Mouse (Mus musculus) limb, embryonic 12.5 days (tissue): ENCODE measurements around the gene Adcy9. TPM values are rescaled to one million over a fixed set of nuclear protein-coding genes. Genes with fewer than 3 reads are reported as not detected.

ENCODE experiments used
- ATAC-seq: fragments of 200-750 bp; cut with Nextera tagmentation; 2 replicates; pipeline ENCODE4 v1.8.0; 2017; ENCODE audit warnings: low read depth, moderate TSS enrichment; ENCODE audit not compliant: insufficient number of reproducible peaks, insufficient read depth, low FRiP score, low TSS enrichment
- H3K27ac ChIP-seq: fragments of 300-500 bp; sonication (generic); 2 replicates; pipeline ENCODE4 v1.5.1; 2016; ENCODE audit warnings: mild to moderate bottlenecking, moderate library complexity
- H3K27me3 ChIP-seq: fragments of 300-500 bp; sonication (generic); 2 replicates; pipeline ENCODE4 v1.6.1; 2016; ENCODE audit warnings: mild to moderate bottlenecking, moderate library complexity
- H3K36me3 ChIP-seq: fragments of 300-500 bp; sonication (generic); 2 replicates; pipeline ENCODE4 v1.6.1; 2016; ENCODE audit warnings: mild to moderate bottlenecking, moderate library complexity
- H3K4me1 ChIP-seq: fragments of 300-500 bp; sonication (generic); replicated peaks from 2 replicates; pipeline ENCODE4 v1.6.1; 2016
- H3K4me2 ChIP-seq: fragments of 300-500 bp; sonication (generic); 2 replicates; pipeline ENCODE4 v1.6.1; 2016; ENCODE audit warnings: mild to moderate bottlenecking, moderate library complexity
- H3K4me3 ChIP-seq: fragments of 300-500 bp; sonication (generic); replicated peaks from 2 replicates; pipeline ENCODE4 v1.5.1; 2016; ENCODE audit warnings: mild to moderate bottlenecking
- H3K9ac ChIP-seq: fragments of 300-500 bp; sonication (generic); replicated peaks from 2 replicates; pipeline ENCODE4 v1.6.1; 2016; ENCODE audit warnings: mild to moderate bottlenecking, moderate library complexity
- H3K9me3 ChIP-seq: fragments of 300-500 bp; sonication (generic); 2 replicates; pipeline ENCODE4 v1.6.1; 2016; ENCODE audit warnings: mild to moderate bottlenecking, moderate library complexity
- WGBS: fragments of 180-500 bp; shearing (Covaris S2); methylation state at CpG from one replicate; pipeline ENCODE4 v1.1.7; 2016; 5-methylcytosine and 5-hydroxymethylcytosine counted together
- polyA plus RNA-seq: library from polyadenylated mRNA; unstranded; fragments of >200 nt; fragmentation: Nextera tagmentation; extraction: Ambion mirVana; gene quantifications from 2 replicates; pipeline ENCODE4 v1.2.1, GENCODE M21; 2016

Adcy9 gene
- polyA plus RNA-seq, 1 experiment from 2014 or later, result 1.6 TPM

DNA sequence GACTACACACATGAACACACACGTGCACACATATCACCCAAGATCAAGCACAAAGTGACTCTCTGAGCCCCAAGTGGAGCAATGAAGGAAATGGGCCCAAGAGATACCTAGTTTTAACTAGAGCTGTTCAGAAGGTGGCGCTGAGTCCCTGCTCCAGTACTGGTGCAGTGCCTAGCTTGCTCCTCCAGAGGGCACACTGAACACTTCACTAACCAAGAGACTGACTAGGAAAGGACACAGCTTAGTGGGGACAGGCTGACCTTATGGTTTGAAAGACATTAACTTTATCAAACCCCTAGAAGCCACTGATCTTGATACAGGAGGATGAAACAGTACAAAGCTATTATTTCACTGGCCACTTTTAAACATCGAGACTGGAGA lies 104.2 kb downstream of the Adcy9 start:
- ATAC-seq, result no peak; the same call in 1 of the 2 replicates

DNA sequence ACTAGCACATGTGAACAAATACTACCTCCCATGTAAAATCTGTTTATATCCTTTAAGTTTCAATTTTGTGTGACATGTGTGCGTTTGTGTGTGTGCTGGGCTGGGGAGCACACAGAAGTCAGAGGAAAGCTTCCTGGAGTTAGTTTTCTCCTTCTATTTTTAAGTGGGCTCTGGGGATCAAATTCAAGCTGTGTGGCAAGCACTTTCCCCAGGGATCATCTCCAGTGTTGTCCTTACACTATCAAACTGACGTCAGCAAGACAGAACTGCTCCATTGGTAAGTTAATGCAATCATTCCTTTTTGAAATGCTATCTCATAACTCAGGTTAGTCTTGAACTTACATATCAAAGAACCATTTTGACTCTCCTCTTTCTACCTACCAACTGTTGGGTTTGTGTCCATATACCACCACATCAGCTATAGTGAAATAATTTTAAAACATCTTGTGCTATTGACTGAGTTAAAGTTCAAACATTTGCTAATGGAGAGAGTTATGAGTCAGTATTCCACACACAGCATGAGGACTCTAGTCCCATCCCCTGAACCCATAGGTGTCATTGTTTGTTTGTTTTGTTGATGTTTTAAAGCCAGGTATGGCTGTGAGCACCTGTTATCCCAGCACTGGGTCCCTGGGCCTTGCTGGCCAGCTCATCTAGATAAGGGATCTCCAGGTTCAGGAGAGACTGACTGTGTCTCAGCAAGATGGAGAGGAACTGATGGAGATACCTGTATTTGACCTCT lies 104.8 kb downstream of the Adcy9 start:
- 79% methylated on average over 2 of the region's 2 CpGs for WGBS
- H3K4me2 ChIP-seq, result no peak overlapping the region
- no peak overlapping the region for H3K9ac ChIP-seq
- ATAC-seq, result no peak; the same call in 1 of the 2 replicates
- no peaks in the 10 kb centered on the region for H3K27me3 ChIP-seq
- H3K27ac ChIP-seq, result no peak overlapping the region
- H3K9me3 ChIP-seq, result no peaks in the 10 kb centered on the region
- peaks cover 7% of the 10 kb centered on the region for H3K4me1 ChIP-seq
- no peak overlapping the region for H3K4me3 ChIP-seq
- no peaks in the 10 kb centered on the region for H3K36me3 ChIP-seq

More for the DNA sequence above, 104.2 kb downstream of the Adcy9 start:
- 30% methylated on average over 3 of the region's 3 CpGs for WGBS
- no peak overlapping the region for H3K9ac ChIP-seq
- no peaks in the 10 kb centered on the region for H3K27me3 ChIP-seq
- no peak overlapping the region for H3K4me3 ChIP-seq
- no peaks in the 10 kb centered on the region for H3K9me3 ChIP-seq
- H3K4me1 ChIP-seq, result peaks cover 7% of the 10 kb centered on the region
- H3K27ac ChIP-seq, result no peak overlapping the region
- H3K4me2 ChIP-seq, result no peak overlapping the region
- H3K36me3 ChIP-seq, result no peaks in the 10 kb centered on the region

DNA sequence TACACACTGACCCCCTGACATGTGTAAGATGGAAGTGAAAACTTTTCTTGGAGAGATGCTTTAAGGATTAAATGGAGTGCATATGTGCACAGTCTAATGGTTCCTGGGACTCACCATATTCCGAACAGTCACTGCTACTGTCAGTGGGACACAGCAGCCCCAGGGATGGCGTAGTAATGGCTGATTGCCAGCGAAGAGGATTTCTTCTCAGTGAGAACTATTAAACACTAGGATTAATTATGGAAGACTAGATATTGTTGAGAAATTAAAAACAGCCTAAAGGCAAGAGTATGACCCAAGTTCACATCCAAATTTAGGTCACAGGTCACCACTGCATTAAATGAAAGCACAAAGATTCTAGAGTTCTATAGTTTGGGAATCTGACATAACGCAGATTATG lies 105.4 kb downstream of the Adcy9 start:
- no peaks in the 10 kb centered on the region for H3K36me3 ChIP-seq
- no peak overlapping the region for H3K4me3 ChIP-seq
- 93% methylated on average over 4 of the region's 4 CpGs for WGBS
- no peaks in the 10 kb centered on the region for H3K9me3 ChIP-seq
- no peak for ATAC-seq
- no peak overlapping the region for H3K4me2 ChIP-seq
- H3K27ac ChIP-seq, result no peak overlapping the region
- peaks cover 7% of the 10 kb centered on the region for H3K4me1 ChIP-seq
- H3K27me3 ChIP-seq, result no peaks in the 10 kb centered on the region
- H3K9ac ChIP-seq, result no peak overlapping the region

DNA sequence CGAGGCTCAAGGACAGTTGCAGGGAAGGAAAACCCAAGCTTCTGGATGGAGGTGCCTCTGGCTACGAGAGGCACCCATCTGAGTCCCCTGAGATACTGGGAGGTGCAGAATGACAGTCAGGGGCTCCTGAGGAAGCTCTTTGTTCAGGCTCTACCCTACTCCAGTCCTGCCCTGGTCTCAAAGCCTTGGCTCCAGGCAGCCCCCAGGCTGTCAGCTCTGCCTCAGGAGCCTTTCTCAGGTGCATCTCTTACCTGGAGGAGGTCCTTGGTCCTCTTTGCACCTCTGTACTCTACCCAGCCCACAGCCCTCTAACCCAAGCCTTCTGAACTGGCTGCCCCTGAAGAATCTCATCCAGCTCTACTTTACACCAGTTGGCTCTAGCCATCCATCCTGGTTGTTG lies 108.3 kb downstream of the Adcy9 start:
- WGBS, result 68% methylated on average over 2 of the region's 2 CpGs
- Histone ChIP-seq H3K27me3 (no peaks in the 10 kb centered on the region), H3K9ac (no peak overlapping the region), H3K27ac (no peak overlapping the region), H3K4me1 (no peaks in the 10 kb centered on the region), H3K4me2 (no peak overlapping the region), H3K9me3 (no peaks in the 10 kb centered on the region), H3K4me3 (no peak overlapping the region), H3K36me3 (no peaks in the 10 kb centered on the region)
- ATAC-seq, result no peak

DNA sequence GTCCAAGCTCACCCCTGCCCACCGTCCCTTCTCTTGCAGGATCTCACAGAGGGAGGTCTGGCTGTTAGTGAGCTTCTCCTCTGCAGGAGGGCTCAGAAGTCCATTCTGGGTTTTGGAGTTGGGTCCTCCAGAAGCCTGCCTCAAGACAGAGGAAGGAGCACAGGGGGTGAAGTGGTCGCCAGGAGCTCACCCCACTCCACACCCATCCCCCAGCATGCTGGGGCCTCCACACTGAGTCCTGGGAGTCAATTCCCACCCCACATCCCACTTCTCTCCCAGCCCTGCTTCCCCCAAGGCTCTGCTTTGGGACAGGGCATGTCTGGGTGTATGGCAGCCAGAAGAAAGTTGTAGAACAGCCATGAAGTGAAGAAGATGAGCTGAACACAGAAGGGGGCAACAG lies 108.7 kb downstream of the Adcy9 start:
- Histone ChIP-seq H3K27ac (no peak overlapping the region), H3K27me3 (no peaks in the 10 kb centered on the region), H3K4me1 (no peaks in the 10 kb centered on the region), H3K4me2 (no peak overlapping the region), H3K36me3 (no peaks in the 10 kb centered on the region), H3K9ac (no peak overlapping the region), H3K4me3 (no peak overlapping the region), H3K9me3 (no peaks in the 10 kb centered on the region)
- 34% methylated on average over 2 of the region's 2 CpGs for WGBS
- no peak for ATAC-seq

DNA sequence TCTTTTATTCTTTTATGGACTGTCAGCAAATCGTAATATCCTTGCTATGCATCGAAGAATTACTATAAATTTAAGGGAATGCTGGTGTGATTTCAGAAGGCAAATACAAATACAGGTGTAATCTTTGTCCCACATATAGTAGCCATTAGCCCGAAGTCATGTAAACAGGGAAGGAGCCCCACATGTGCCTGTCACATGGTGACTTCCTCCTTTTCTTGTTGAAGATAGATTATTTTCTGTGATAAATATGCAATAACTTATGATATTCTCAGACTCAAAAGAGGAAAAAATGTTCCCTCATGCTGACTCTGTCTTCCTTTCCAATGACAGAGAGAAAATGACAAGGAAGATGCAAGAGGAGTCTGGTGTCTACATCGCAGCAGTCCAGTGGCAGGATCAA lies 112.5 kb downstream of the Adcy9 start:
- Histone ChIP-seq H3K4me3 (no peak overlapping the region), H3K9me3 (no peaks in the 10 kb centered on the region), H3K36me3 (no peaks in the 10 kb centered on the region), H3K4me2 (no peak overlapping the region), H3K27me3 (no peaks in the 10 kb centered on the region), H3K27ac (no peak overlapping the region), H3K9ac (no peak overlapping the region), H3K4me1 (no peaks in the 10 kb centered on the region)
- no peak for ATAC-seq
- 87% methylated on average over 4 of the region's 4 CpGs for WGBS

DNA sequence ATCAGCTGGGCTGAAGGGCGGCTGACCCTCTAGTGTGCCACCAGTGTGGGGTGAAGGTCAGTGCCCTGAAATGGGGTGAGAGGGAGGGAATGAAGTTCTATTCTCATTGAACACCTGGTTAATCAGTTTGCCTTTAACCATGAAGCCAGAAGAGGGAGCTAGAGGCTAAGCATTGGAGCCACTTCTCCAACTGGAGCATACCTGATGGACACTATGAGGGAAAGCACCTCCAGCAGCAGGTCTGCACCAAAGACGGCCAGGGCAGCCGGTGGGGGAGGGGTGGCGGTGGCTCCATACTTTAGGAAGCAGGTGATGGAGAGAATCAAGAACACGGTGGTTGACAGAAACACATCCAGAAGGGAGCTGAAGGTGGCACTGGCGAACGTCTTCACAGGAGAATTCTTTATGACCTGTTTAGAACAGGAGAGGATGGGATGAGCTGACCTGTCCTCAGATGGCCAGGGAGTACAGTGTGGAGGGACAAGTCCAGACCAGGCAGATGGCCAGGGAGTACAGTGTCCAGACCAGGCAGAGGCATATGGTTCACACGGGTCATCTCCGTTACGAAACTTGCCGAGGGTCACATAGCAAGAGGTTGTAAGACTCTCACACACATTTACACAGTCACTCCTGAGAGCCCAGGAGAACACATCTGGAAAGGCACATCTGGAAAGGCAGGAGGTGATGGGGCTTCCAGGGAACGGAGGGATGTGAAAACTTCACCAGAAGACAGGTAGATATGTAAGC lies 115.9 kb downstream of the Adcy9 start:
- Histone ChIP-seq H3K27me3 (no peaks in the 10 kb centered on the region), H3K36me3 (no peaks in the 10 kb centered on the region), H3K4me3 (no peak overlapping the region), H3K4me2 (no peak overlapping the region), H3K27ac (no peak overlapping the region), H3K9ac (no peak overlapping the region), H3K4me1 (no peaks in the 10 kb centered on the region), H3K9me3 (no peaks in the 10 kb centered on the region)
- 62% methylated on average over 12 of the region's 12 CpGs for WGBS
- ATAC-seq, result 0 out of 2 replicates have a peak, but pooled peaks have one; percentile 68

DNA sequence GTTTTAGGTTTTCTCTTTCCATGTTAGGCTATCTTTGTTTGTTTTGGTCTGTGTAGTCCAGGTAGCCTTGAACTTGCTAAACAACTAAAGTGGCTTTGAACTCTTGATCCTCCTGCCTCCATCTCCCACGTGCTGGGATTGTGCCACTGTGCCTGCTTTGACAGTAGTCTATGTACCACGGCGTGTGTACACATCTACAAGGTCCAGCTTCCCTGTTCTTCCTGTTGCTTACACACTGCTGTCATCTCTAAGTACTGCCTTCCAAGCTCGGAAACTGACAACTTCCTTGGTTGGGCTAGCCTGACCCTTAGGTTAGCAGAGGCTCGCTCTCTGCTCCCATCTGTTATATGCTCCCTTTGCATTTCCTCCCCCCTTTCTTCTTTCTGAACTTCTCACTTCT lies 116.7 kb downstream of the Adcy9 start:
- Histone ChIP-seq H3K4me1 (no peaks in the 10 kb centered on the region), H3K36me3 (no peaks in the 10 kb centered on the region), H3K4me2 (no peak overlapping the region), H3K4me3 (no peak overlapping the region), H3K9me3 (no peaks in the 10 kb centered on the region), H3K27me3 (no peaks in the 10 kb centered on the region), H3K9ac (no peak overlapping the region), H3K27ac (no peak overlapping the region)
- no peak for ATAC-seq
- 77% methylated on average over 5 of the region's 5 CpGs for WGBS

DNA sequence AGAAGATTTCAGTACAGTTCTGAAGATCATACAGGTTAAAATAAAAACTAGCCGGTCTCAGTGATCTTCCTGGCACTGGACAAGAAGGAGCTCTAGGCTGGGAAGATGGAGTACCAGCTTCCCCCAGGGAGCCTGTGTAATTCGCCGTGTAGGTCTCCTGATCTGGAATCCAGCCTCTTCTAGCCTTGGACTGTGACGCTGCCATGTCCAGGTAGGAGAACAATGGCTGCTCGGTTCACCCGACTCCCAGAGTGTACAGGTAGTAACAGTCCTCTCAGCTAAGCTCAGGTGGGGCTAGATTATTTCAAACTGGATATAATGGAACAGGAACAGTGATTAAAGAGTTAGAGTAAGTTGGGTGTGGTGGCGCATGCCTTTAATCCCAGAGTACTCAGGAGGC lies 120.0 kb downstream of the Adcy9 start:
- H3K27ac ChIP-seq, result no peak overlapping the region
- no peak for ATAC-seq
- H3K4me3 ChIP-seq, result no peak overlapping the region
- H3K9me3 ChIP-seq, result no peaks in the 10 kb centered on the region
- no peaks in the 10 kb centered on the region for H3K36me3 ChIP-seq
- WGBS, result 90% methylated on average over 7 of the region's 7 CpGs
- no peaks in the 10 kb centered on the region for H3K27me3 ChIP-seq
- no peaks in the 10 kb centered on the region for H3K4me1 ChIP-seq
- no peak overlapping the region for H3K4me2 ChIP-seq
- H3K9ac ChIP-seq, result no peak overlapping the region

DNA sequence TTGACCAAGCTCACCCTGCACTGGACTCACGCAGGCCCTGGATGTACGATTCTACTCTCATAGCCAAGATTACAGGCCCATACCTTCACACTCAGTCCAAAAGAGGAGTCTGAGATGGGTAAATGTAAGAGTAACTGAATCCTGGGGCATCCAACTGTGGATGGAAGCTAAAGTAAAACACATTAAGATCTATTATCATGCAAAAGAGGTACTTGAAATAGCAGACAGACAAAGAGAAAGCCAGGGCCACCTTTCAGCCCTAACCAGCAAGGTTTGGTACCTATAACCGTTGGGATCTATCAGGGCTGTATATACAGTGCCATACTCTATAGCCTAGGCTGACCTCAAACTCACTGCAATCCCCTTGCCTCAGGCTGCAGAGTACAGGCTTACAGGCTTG lies 127.0 kb downstream of the Adcy9 start:
- no peaks in the 10 kb centered on the region for H3K27me3 ChIP-seq
- ATAC-seq, result no peak
- H3K4me3 ChIP-seq, result no peak overlapping the region
- 78% methylated on average over 3 of the region's 3 CpGs for WGBS
- no peak overlapping the region for H3K27ac ChIP-seq
- no peak overlapping the region for H3K9ac ChIP-seq
- H3K9me3 ChIP-seq, result no peaks in the 10 kb centered on the region
- no peaks in the 10 kb centered on the region; the same call in 1 of the 2 replicates for H3K36me3 ChIP-seq
- H3K4me2 ChIP-seq, result no peak overlapping the region
- H3K4me1 ChIP-seq, result no peaks in the 10 kb centered on the region

DNA sequence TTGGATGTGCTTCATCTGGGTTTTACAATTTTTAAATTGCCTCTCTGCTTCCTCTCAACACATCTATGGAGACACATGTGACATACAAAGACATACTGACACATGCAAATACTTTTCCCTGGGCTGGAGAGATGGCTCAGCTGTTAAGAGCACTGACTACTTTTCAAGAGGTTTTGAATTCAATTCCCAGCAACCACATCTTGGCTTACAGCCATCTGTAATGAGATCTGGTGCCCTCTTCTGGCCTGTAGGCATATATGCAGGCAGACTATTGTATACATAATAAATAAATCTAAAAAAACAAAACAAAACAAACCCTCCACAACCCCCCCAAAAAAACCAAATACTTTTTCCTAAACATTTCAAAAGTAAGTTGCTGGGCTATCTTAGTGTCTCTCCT lies 130.8 kb downstream of the Adcy9 start:
- no peaks in the 10 kb centered on the region for H3K27me3 ChIP-seq
- ATAC-seq, result no peak
- H3K9me3 ChIP-seq, result no peaks in the 10 kb centered on the region

More for the DNA sequence above, 130.8 kb downstream of the Adcy9 start:
- Histone ChIP-seq H3K4me1 (no peaks in the 10 kb centered on the region), H3K9ac (no peak overlapping the region), H3K4me2 (no peak overlapping the region), H3K36me3 (no peaks in the 10 kb centered on the region; the same call in 1 of the 2 replicates), H3K4me3 (no peak overlapping the region), H3K27ac (no peak overlapping the region)
